Mouse (Mus musculus): ENCODE results near the gene Sarm1. TPM values are rescaled to one million over a fixed set of nuclear protein-coding genes. Genes with fewer than 3 reads are reported as not detected.

Sarm1 gene
- polyA plus RNA-seq, 1 experiment from 2014 or later, result 1.2 TPM

DNA sequence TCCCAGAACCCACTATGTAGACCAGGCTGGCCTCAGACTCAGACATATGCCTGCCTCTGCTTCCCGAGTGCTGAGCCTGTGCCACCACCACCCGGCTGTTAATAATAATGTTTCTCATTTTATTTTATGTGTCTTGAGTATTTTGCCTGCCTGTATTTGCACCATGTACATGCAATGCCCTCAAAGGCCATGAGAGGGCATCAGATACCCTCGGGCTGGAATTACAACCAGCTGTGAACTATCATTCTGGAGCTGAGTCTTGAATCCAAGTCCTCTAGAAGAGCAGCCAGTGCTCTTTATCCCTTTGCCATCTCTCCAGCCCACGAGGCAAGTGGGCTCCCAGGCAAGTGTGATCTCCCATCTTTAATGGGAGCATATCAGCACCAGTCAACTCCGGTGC, 42.2 kb downstream of the Sarm1 start:
- Histone ChIP-seq H3K27me3 (ENCODE audit: control insufficient read depth, insufficient read depth, low read depth, low read length) (no peaks in the 10 kb centered on the region), H3K4me3 (ENCODE audit: low read length) (no peak overlapping the region), H3K27ac (ENCODE audit: low read length) (no peak overlapping the region), H3K36me3 (ENCODE audit: control insufficient read depth, insufficient read depth, low read length) (no peaks in the 10 kb centered on the region), H3K4me2 (ENCODE audit: low read depth, low read length) (no peak overlapping the region), H3K9ac (ENCODE audit: low read length) (no peak overlapping the region), H3K9me3 (ENCODE audit: control insufficient read depth, low read length) (no peaks in the 10 kb centered on the region), H3K4me1 (replicated peaks; ENCODE audit: control insufficient read depth, insufficient read depth, low read length) (no peaks in the 10 kb centered on the region)
- no peak for ATAC-seq (ENCODE audit: low read depth)
- WGBS, result 17% methylated on average over 5 of the region's 5 CpGs

- Histone ChIP-seq H3K27ac (ENCODE audit: low read length) (no peak overlapping the region), H3K36me3 (ENCODE audit: control insufficient read depth, insufficient read depth, low read length) (no peaks in the 10 kb centered on the region), H3K4me2 (ENCODE audit: low read depth, low read length) (no peak overlapping the region), H3K27me3 (ENCODE audit: control insufficient read depth, insufficient read depth, low read depth, low read length) (no peaks in the 10 kb centered on the region), H3K9me3 (ENCODE audit: control insufficient read depth, low read length) (no peaks in the 10 kb centered on the region), H3K4me3 (ENCODE audit: low read length) (no peak overlapping the region), H3K4me1 (replicated peaks; ENCODE audit: control insufficient read depth, insufficient read depth, low read length) (no peaks in the 10 kb centered on the region), H3K9ac (ENCODE audit: low read length) (no peak overlapping the region)
- no peak for ATAC-seq (ENCODE audit: low read depth)
- 62% methylated on average over 7 of the region's 7 CpGs for WGBS
Observed at GRCm38 (mm10) chr11:78454276-78454675, 43.3 kb downstream of the Sarm1 start.

GRCm38 (mm10) chr11:78453675-78454074, 43.9 kb downstream of the Sarm1 start:
- H3K4me3 ChIP-seq (ENCODE audit: low read length), result no peak overlapping the region
- H3K9ac ChIP-seq (ENCODE audit: low read length), result no peak overlapping the region
- H3K9me3 ChIP-seq (ENCODE audit: control insufficient read depth, low read length), result no peaks in the 10 kb centered on the region
- H3K4me2 ChIP-seq (ENCODE audit: low read depth, low read length), result no peak overlapping the region
- H3K36me3 ChIP-seq (ENCODE audit: control insufficient read depth, insufficient read depth, low read length), result no peaks in the 10 kb centered on the region
- no peak for ATAC-seq (ENCODE audit: low read depth)
- H3K27me3 ChIP-seq (ENCODE audit: control insufficient read depth, insufficient read depth, low read depth, low read length), result no peaks in the 10 kb centered on the region
- WGBS, result 13% methylated on average over 4 of the region's 4 CpGs
- H3K4me1 ChIP-seq (replicated peaks; ENCODE audit: control insufficient read depth, insufficient read depth, low read length), result no peaks in the 10 kb centered on the region
- no peak overlapping the region for H3K27ac ChIP-seq (ENCODE audit: low read length)

GRCm38 (mm10) chr11:78450337-78450736, 47.2 kb downstream of the Sarm1 start:
- Histone ChIP-seq H3K4me1 (replicated peaks; ENCODE audit: control insufficient read depth, insufficient read depth, low read length) (no peaks in the 10 kb centered on the region), H3K4me2 (ENCODE audit: low read depth, low read length) (no peak overlapping the region), H3K9ac (ENCODE audit: low read length) (no peak overlapping the region), H3K36me3 (ENCODE audit: control insufficient read depth, insufficient read depth, low read length) (no peaks in the 10 kb centered on the region), H3K4me3 (ENCODE audit: low read length) (no peak overlapping the region), H3K9me3 (ENCODE audit: control insufficient read depth, low read length) (no peaks in the 10 kb centered on the region), H3K27me3 (ENCODE audit: control insufficient read depth, insufficient read depth, low read depth, low read length) (no peaks in the 10 kb centered on the region), H3K27ac (ENCODE audit: low read length) (no peak overlapping the region)
- ATAC-seq (ENCODE audit: low read depth), result no peak
- 36% methylated on average over 2 of the region's 2 CpGs for WGBS

- no peaks in the 10 kb centered on the region for H3K9me3 ChIP-seq (ENCODE audit: control insufficient read depth, low read length)
- H3K27ac ChIP-seq (ENCODE audit: low read length), result no peak overlapping the region
- H3K4me3 ChIP-seq (ENCODE audit: low read length), result no peak overlapping the region
- WGBS, result 81% methylated on average over 1 of the region's 1 CpGs
- no peaks in the 10 kb centered on the region for H3K36me3 ChIP-seq (ENCODE audit: control insufficient read depth, insufficient read depth, low read length)
- H3K4me1 ChIP-seq (replicated peaks; ENCODE audit: control insufficient read depth, insufficient read depth, low read length), result no peaks in the 10 kb centered on the region
- H3K9ac ChIP-seq (ENCODE audit: low read length), result no peak overlapping the region
- no peak for ATAC-seq (ENCODE audit: low read depth)
- H3K27me3 ChIP-seq (ENCODE audit: control insufficient read depth, insufficient read depth, low read depth, low read length), result no peaks in the 10 kb centered on the region
- no peak overlapping the region for H3K4me2 ChIP-seq (ENCODE audit: low read depth, low read length)
Observed at GRCm38 (mm10) chr11:78448242-78448641, 49.3 kb downstream of the Sarm1 start.

GRCm38 (mm10) chr11:78447168-78447567, 50.4 kb downstream of the Sarm1 start:
- Histone ChIP-seq H3K9me3 (ENCODE audit: control insufficient read depth, low read length) (no peaks in the 10 kb centered on the region), H3K4me3 (ENCODE audit: low read length) (no peak overlapping the region), H3K27ac (ENCODE audit: low read length) (no peak overlapping the region), H3K9ac (ENCODE audit: low read length) (no peak overlapping the region), H3K4me1 (replicated peaks; ENCODE audit: control insufficient read depth, insufficient read depth, low read length) (no peaks in the 10 kb centered on the region), H3K36me3 (ENCODE audit: control insufficient read depth, insufficient read depth, low read length) (no peaks in the 10 kb centered on the region), H3K27me3 (ENCODE audit: control insufficient read depth, insufficient read depth, low read depth, low read length) (no peaks in the 10 kb centered on the region), H3K4me2 (ENCODE audit: low read depth, low read length) (no peak overlapping the region)
- no peak for ATAC-seq (ENCODE audit: low read depth)
- 81% methylated on average over 3 of the region's 3 CpGs for WGBS

- WGBS, result 70% methylated on average over 5 of the region's 5 CpGs
- ATAC-seq (ENCODE audit: low read depth), result no peak
Observed at GRCm38 (mm10) chr11:78443115-78443514, 54.4 kb downstream of the Sarm1 start.

DNA sequence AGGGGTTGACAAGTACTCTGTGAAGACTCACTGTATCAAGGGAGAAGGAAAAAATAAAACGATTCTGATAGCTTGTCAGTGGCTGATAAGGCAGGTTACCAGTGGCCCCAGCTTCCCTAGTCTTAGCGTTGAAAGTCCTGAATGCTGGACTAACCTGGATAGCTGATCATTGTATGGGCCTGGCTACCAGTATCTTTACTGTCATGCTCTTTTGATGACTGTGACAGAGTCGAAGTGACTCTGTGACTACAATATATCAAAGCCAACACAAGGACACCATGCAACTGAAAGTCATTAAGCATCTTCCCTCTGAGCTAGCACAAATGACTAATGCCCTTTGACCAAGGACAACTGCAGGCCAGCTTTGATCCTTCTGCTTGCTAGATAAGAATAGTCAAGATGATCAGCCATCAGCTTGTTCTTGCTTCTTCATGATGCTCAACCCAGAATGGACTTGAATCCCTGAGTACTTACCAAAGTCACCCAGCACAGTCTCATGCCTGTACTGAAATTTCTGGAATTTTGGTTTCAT, 59.1 kb downstream of the Sarm1 start:
- no peaks in the 10 kb centered on the region for H3K36me3 ChIP-seq (ENCODE audit: control insufficient read depth, insufficient read depth, low read length)
- no peak overlapping the region for H3K4me3 ChIP-seq (ENCODE audit: low read length)
- H3K27me3 ChIP-seq (ENCODE audit: control insufficient read depth, insufficient read depth, low read depth, low read length), result no peaks in the 10 kb centered on the region
- no peak overlapping the region for H3K27ac ChIP-seq (ENCODE audit: low read length)
- no peaks in the 10 kb centered on the region for H3K9me3 ChIP-seq (ENCODE audit: control insufficient read depth, low read length)
- H3K4me2 ChIP-seq (ENCODE audit: low read depth, low read length), result no peak overlapping the region
- H3K4me1 ChIP-seq (replicated peaks; ENCODE audit: control insufficient read depth, insufficient read depth, low read length), result peaks cover 2% of the 10 kb centered on the region; the same call in 1 of the 2 replicates
- 63% methylated on average over 3 of the region's 3 CpGs for WGBS
- no peak overlapping the region for H3K9ac ChIP-seq (ENCODE audit: low read length)
- no peak for ATAC-seq (ENCODE audit: low read depth)

More at GRCm38 (mm10) chr11:78443115-78443514, 54.4 kb downstream of the Sarm1 start:
- no peak overlapping the region for H3K4me2 ChIP-seq (ENCODE audit: low read depth, low read length)
- H3K27ac ChIP-seq (ENCODE audit: low read length), result no peak overlapping the region
- no peak overlapping the region for H3K4me3 ChIP-seq (ENCODE audit: low read length)
- H3K36me3 ChIP-seq (ENCODE audit: control insufficient read depth, insufficient read depth, low read length), result no peaks in the 10 kb centered on the region
- no peaks in the 10 kb centered on the region for H3K9me3 ChIP-seq (ENCODE audit: control insufficient read depth, low read length)
- no peak overlapping the region for H3K9ac ChIP-seq (ENCODE audit: low read length)
- H3K27me3 ChIP-seq (ENCODE audit: control insufficient read depth, insufficient read depth, low read depth, low read length), result no peaks in the 10 kb centered on the region
- H3K4me1 ChIP-seq (replicated peaks; ENCODE audit: control insufficient read depth, insufficient read depth, low read length), result no peaks in the 10 kb centered on the region

DNA sequence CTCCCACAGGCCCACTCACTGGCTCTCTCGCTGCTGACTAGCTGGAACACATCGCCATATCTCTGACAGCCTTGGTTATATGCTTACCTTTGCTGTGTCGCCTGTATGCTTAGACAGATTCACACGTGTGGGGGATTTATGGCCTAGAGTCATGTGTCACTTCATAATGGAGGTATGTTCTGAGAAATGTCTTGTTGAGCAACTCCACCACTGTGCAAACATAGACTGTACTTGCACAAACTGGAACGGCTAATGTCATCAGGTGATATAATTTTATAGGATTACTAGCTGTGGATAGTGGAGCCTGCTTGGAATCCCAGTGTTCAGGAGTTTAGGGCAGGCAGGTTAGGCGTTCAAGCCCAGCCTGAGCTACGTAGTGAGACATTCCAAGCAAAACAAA, 60.4 kb downstream of the Sarm1 start:
- peaks cover 2% of the 10 kb centered on the region; the same call in 1 of the 2 replicates for H3K4me1 ChIP-seq (replicated peaks; ENCODE audit: control insufficient read depth, insufficient read depth, low read length)
- H3K27ac ChIP-seq (ENCODE audit: low read length), result no peak overlapping the region
- no peak overlapping the region for H3K4me2 ChIP-seq (ENCODE audit: low read depth, low read length)
- WGBS, result 66% methylated on average over 7 of the region's 7 CpGs
- ATAC-seq (ENCODE audit: low read depth), result no peak
- no peak overlapping the region for H3K4me3 ChIP-seq (ENCODE audit: low read length)
- H3K9me3 ChIP-seq (ENCODE audit: control insufficient read depth, low read length), result no peaks in the 10 kb centered on the region
- H3K27me3 ChIP-seq (ENCODE audit: control insufficient read depth, insufficient read depth, low read depth, low read length), result no peaks in the 10 kb centered on the region
- H3K36me3 ChIP-seq (ENCODE audit: control insufficient read depth, insufficient read depth, low read length), result no peaks in the 10 kb centered on the region
- H3K9ac ChIP-seq (ENCODE audit: low read length), result no peak overlapping the region
